Mouse (Mus musculus): Measurements from ENCODE around the gene Arpc1a.

GRCm38 (mm10) chr5:145118005-145118404 lies 34.4 kb downstream of the Arpc1a start:
- TF ChIP-seq ZNF384 (IDR thresholded peaks at IDR 0.05; ENCODE audit: low read depth, low read length) (no peak), CTCF (IDR thresholded peaks at IDR 0.05 in 2 of 3, conservative IDR thresholded peaks at IDR 0.05 in 1 of 3; ENCODE audit: control insufficient read depth in 1 of 3, insufficient read depth in 1 of 3, low read depth in 2 of 3, low read length in 3 of 3, poor library complexity in 1 of 3, severe bottlenecking in 1 of 3) (no peak), SMC3 (IDR thresholded peaks at IDR 0.05; ENCODE audit: low read depth, low read length) (no peak), POLR2A (IDR thresholded peaks at IDR 0.05; ENCODE audit: control insufficient read depth in 1 of 2, insufficient read depth in 1 of 2, low read depth in 1 of 2, low read length in 2 of 2, poor library complexity in 1 of 2) (no peak), ZMIZ1 (IDR thresholded peaks at IDR 0.05; ENCODE audit: low read depth, low read length) (no peak), ETS1 (IDR thresholded peaks at IDR 0.05; ENCODE audit: low read depth, low read length) (no peak), USF2 (IDR thresholded peaks at IDR 0.05; ENCODE audit: borderline replicate concordance in 1 of 2, insufficient read depth in 1 of 2, low read depth in 1 of 2, low read length in 2 of 2) (no peak), POLR2AphosphoS2 (IDR thresholded peaks at IDR 0.05; ENCODE audit: low read length) (no peak)
